Mouse (Mus musculus) common myeloid progenitor, adult 5-6 weeks (primary cell): ENCODE measurements at regions not wholly inside any gene's neighbourhood (a gene's known extent, or its start where the extent isn't known, plus 50 kb on each side); places are given as distances from the start of the nearest gene placed in this dataset.
"Not testable (repeated sequence)": the region's sequence is repeated elsewhere in the genome, so short reads cannot be mapped to it uniquely, and the experiment has no call there.

Experiments
- ATAC-seq: replicated peaks from 2 replicates; pipeline ENCODE4 v1.8.0; 2016; ENCODE audit warnings: low read depth, mild to moderate bottlenecking, moderate TSS enrichment, inconsistent platforms; ENCODE audit not compliant: poor library complexity, severe bottlenecking

DNA sequence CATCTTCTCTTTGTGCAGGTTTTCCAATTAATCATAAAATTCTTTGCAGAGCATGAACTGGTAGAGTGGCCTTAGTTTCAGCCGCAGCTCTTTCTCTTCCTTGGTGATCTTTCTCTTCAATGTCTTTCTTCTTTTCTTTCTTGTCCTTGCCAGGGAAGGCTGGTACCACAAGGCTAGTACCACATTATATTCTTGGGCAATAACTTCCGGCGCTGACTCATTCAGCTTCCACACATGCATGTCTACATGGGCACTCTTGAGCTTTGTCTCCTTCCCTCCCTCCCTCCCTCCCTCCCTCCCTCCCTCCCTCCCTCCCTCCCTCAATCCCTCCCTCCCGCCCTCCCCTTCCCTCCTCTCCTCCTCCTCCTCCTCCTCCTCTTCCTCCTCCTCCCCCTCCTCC lies 98.1 kb upstream of the Pwp1 start:
- ATAC-seq = not testable (repeated sequence)

GRCm38 (mm10) chr10:85731796-85732388 lies 97.4 kb upstream of the Pwp1 start:
- ATAC-seq = peak; percentile 79

DNA sequence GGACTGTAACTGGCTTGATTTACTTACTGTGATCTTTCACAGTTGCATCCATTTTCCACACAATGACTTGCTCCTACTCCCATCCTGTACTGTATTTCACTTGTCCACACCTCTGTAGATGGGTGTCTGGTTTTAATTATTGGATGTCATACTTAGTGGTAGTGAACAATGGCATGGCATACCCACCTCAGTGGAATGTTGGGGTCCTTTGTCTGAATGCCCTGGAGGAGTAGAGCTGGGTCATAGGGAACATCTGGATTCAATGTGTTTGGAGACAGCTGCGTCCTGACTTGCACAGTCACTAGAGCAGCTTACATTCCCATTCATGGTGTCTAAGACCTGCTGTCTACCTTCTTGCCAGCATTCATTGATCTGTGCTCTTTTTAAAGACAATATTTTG lies 91.5 kb upstream of the Pwp1 start:
- no peak for ATAC-seq

- ATAC-seq = no peak
These were observed 90.3 kb upstream of the Pwp1 start for GRCm38 (mm10) chr10:85739008-85739407.

- not testable (repeated sequence) for ATAC-seq
These were observed 89.7 kb upstream of the Pwp1 start for GRCm38 (mm10) chr10:85739565-85739964.

GRCm38 (mm10) chr10:85741972-85742371 lies 87.3 kb upstream of the Pwp1 start:
- ATAC-seq = no peak

GRCm38 (mm10) chr10:85745390-85745789 lies 83.9 kb upstream of the Pwp1 start:
- ATAC-seq = not testable (repeated sequence)

- ATAC-seq = peak; percentile 78
These were observed 83.5 kb upstream of the Pwp1 start for GRCm38 (mm10) chr10:85745818-85746217.

GRCm38 (mm10) chr10:85749549-85749948 lies 79.7 kb upstream of the Pwp1 start:
- ATAC-seq = not testable (repeated sequence)

DNA sequence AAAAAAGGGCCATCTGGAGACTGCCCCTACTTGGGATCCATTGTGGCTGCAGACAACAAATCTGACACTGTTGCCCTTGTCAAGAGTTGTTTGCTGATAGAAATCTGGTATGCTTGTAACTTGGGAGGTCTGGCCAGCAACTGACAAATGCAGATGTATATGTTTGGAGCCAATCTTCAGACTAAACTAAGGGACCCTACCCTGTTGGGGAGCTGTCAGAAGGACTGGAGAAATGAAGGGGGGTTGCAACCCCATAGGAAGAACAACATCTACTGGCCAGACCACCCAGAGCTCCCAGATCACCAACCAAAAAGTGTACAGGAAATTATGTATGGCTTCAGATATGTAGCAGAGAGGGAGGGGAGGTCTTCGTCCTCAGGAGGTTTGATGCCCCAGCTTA lies 54.3 kb upstream of the Pwp1 start:
- no peak for ATAC-seq
